Mouse (Mus musculus) heart, postnatal 14 days (tissue): ENCODE results near the gene Pmepa1. TPM values are rescaled to one million over a fixed set of nuclear protein-coding genes. Genes with fewer than 3 reads are reported as not detected.

Experiments used
- DNase-seq, 2 experiments: peaks; one replicate each; pipeline ENCODE4 v3.0.0; 2021 to 2022
- intact Hi-C: fragments of 180-260 bp; cut with DNase I; formaldehyde crosslinking; loops from one replicate; pipeline ENCODE4 v1.15.1; 2025
- long read RNA-seq, 2 experiments: library from polyadenylated mRNA; stranded (forward); transcript quantifications; one replicate each; pipeline ENCODE4 v2.0.0; 2021
- total RNA-seq, 2 experiments: library from RNA; stranded (reverse); gene quantifications; 2 replicates each; pipeline ENCODE4 v1.2.3; 2021

Pmepa1 gene
- 10 to 100 TPM; 32.4 to 32.5 TPM for total RNA-seq
- long read RNA-seq, experiment 1, full-length matches to known transcripts: 82 of 88 reads
- long read RNA-seq, experiment 1, partial matches to known transcripts: 0 of 88 reads
- long read RNA-seq, experiment 1, other reads (novel, unspliced or antisense): 6 of 88 reads
- long read RNA-seq, experiment 2, full-length matches to known transcripts: 71 of 83 reads
- long read RNA-seq, experiment 2, partial matches to known transcripts: 0 of 83 reads
- long read RNA-seq, experiment 2, other reads (novel, unspliced or antisense): 12 of 83 reads

DNA sequence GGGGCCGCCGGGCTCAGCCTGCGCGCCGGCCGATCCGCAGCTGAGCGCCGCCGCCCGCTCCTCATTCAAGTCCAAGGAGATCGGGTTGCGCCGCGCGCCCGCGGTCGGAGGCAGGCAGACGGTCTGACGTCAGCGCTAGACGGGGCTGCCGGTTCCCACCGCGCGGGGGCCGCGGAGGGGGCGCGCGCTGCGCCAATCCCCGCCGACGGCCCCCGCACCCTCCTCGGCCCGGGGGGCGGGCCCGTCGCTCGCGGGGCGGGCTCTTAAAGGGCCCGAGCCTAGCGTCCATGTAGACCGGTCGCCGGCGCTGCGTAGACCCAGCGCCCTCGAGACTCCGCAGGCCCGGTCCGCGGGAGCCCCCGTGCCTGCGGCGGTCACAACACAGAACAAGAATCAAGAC is at the start of gene Pmepa1:
Pmepa1 (minus strand) TSS at position 125 of the 400 bp plus-strand sequence.
- intact Hi-C loops: loop anchor here (5.0 kb wide), 1 partner anchor 76 kb away; no protein-coding TSS in a partner anchor

DNA sequence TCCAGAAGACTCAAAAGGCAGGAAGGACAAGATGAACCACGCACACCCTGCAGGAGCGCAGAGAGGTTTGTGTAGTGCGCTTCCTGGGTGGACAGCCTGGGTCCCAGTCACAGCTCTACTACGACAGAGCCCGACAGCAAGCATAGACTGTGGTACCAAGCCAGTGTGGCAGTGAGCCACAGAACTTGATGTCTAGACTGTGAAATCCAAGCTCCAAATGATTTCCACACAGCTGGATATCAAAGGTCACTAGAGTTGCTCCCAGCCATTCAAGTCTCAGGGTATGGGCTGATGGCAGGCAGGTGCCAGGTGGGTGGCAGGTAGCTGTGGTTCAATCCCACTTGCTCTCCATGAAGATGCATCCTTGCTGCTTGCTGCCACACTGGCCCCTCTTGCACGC is 45.4 kb upstream of the Pmepa1 start:
- no peak for DNase-seq
- intact Hi-C loops: no loop called here

More for the DNA sequence above, at the start of gene Pmepa1:
- peak; percentile 96 for DNase-seq

- no peak for DNase-seq
- intact Hi-C loops: no loop called here
These were observed 44.9 kb upstream of the Pmepa1 start for GRCm38 (mm10) chr2:173321194-173321593.

- no peak for DNase-seq
- intact Hi-C loops: no loop called here
These were observed 38.0 kb upstream of the Pmepa1 start for GRCm38 (mm10) chr2:173314291-173314690.

- intact Hi-C loops: no loop called here
- no peak for DNase-seq
These were observed 32.2 kb upstream of the Pmepa1 start for GRCm38 (mm10) chr2:173308486-173308885.

DNA sequence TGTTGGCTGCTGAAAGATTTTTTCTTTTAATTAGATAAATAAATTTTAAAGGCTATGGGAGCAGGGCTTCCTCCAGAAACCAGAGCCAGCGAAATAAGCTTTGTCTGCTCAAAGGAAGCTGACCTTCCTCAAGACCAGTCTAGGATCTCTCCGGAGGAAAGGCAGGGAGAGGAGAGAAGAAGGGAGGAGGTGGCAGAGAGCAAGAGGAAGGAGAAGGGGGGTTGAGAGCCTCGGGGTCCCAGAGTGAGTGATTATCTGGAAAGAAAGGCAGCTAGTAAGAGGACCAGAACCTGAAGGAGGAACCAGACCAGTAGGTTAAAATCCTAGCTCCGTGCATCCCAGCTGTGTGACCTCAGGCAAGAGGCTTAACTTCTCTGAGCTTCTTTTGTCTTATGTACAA is 31.7 kb upstream of the Pmepa1 start:
- intact Hi-C loops: loop anchor here (2.0 kb wide), 1 partner anchor 77 kb away; no protein-coding TSS in a partner anchor
- no peak for DNase-seq

DNA sequence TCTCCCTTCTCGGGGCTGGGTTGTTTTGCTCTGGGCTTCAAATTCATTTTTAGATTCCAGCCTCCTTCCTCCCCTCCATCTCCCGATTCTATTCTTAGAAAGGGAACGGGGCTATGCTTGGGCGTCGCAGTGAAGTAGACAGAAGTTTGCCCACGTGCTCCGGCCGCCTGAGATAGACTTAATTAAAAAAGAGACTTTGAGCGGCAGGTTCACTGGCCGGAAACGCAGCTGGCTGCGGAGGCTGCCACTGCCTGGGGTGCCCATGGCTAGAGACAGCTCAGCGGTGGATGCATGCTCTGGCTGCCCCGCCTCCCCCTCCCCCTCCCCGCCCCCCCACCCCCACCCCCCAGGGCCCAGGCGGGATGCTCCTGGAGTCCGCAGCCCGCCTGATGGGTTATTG is 31.2 kb upstream of the Pmepa1 start:
- DNase-seq: peak; percentile 38 to 51
- intact Hi-C loops: loop anchor here (2.0 kb wide), 1 partner anchor 77 kb away; no protein-coding TSS in a partner anchor

GRCm38 (mm10) chr2:173306734-173307525 is 30.6 kb upstream of the Pmepa1 start:
- DNase-seq: peak; percentile 80 to 83
- intact Hi-C loops: loop anchor here (2.0 kb wide), 1 partner anchor 76 kb away; no protein-coding TSS in a partner anchor

DNA sequence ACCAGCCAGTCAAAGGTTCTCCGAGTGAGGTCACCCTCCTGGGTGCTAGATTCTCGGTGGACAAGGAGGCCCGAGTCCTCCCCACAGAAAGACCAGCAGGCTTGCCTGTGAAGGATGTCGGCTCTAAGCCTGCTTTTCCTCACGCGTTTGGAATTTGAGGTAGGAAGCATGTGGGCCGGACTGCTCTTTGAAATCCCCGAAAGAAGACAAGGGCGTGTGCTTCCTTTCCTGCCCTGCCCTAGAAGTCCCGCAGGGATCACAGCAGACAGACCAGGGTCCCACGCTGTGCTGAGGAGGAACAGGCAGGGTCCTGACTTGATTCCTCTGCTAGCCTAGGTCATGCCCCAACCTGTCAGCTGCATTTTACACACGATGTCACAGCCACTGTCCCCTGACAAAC is 28.7 kb upstream of the Pmepa1 start:
- intact Hi-C loops: no loop called here

GRCm38 (mm10) chr2:173300663-173301630 is 24.6 kb upstream of the Pmepa1 start:
- peak; percentile 35 to 54 for DNase-seq
- intact Hi-C loops: no loop called here

More for the DNA sequence above, 28.7 kb upstream of the Pmepa1 start:
- no peak for DNase-seq

DNA sequence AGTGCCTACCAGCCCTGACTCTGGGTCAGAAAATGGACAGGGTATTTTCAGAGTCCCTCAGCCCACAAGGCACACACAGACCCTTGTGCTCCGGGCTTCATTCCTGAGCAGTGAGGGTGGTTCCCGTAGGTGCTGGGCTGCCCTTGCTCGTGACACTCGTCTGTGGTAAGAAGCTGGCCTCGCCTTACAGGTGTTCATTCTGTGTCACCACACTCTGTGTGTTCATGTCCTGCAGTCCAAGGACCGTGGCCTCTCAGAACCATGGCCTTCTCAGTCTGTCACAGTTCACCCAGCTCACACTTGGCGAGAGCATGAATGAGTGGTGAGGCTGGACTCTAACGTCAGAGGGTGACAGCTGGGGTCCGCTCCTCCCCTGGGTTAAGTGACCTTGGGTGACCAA is 20.1 kb upstream of the Pmepa1 start:
- no peak for DNase-seq
- intact Hi-C loops: no loop called here

- intact Hi-C loops: no loop called here
- no peak for DNase-seq
These were observed 16.7 kb upstream of the Pmepa1 start for GRCm38 (mm10) chr2:173293042-173293441.

- no peak for DNase-seq
- intact Hi-C loops: no loop called here
These were observed 16.2 kb upstream of the Pmepa1 start for GRCm38 (mm10) chr2:173292551-173292950.

- no peak for DNase-seq
- intact Hi-C loops: no loop called here
These were observed 14.6 kb upstream of the Pmepa1 start for GRCm38 (mm10) chr2:173290981-173291380.

GRCm38 (mm10) chr2:173289928-173290327 is 13.6 kb upstream of the Pmepa1 start:
- no peak for DNase-seq
- intact Hi-C loops: no loop called here

DNA sequence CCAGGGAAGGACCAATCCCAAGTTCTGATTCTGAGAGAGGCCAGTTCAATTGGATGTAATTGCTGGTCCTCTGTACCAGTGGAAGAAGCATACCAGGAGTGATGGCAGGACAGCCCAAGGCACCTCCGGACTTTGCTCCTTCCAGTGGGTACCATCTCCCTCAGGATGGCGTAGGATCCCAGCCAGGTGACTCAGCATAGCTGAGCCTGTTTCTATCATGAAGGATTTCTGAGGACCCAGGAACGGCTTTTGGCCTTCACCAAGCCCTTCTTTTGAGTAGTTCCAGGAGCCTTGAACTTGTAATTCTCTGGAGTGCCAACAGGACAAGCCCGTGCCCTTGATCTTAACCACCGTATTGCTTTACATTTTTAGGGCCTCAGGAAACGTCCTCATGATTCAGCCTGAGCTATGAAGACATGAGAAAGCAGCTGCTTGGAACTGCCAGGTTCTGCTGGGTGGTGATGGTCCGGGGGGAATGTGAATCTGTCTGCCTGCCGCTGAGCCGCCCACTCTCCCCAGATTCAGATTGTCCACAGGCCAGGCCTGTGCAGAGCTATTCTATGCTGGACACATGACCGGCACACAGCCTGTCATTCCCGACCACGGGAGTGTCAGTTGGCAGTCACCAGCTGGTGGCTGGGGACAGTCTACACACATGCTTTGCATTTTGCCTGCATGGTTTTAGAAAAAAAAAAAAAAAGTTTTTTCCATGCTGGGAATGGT is 9.6 kb upstream of the Pmepa1 start:
- intact Hi-C loops: no loop called here
- DNase-seq: no peak

- intact Hi-C loops: loop anchor here (5.0 kb wide), 1 partner anchor 263 kb away; no protein-coding TSS in a partner anchor
- DNase-seq: no peak
These were observed 8.4 kb upstream of the Pmepa1 start for GRCm38 (mm10) chr2:173284771-173285170.

- intact Hi-C loops: loop anchor here (5.0 kb wide), 1 partner anchor 265 kb away; no protein-coding TSS in a partner anchor
- no peak for DNase-seq
These were observed 5.9 kb upstream of the Pmepa1 start for GRCm38 (mm10) chr2:173282191-173282590.
